Mouse (Mus musculus) midbrain, postnatal 0 days (tissue): Measurements from ENCODE around the gene Rpl19. TPM values are rescaled to one million over a fixed set of nuclear protein-coding genes. Genes with fewer than 3 reads are reported as not detected.
A peak's percentile ranks its signal among the peaks of the same experiment; 100 is the strongest.

Source experiments
- ATAC-seq: fragments of 200-750 bp; cut with Nextera tagmentation; 2 replicates; pipeline ENCODE4 v1.8.0; 2017; ENCODE audit warnings: moderate number of reproducible peaks, mild to moderate bottlenecking, moderate TSS enrichment, moderate library complexity; ENCODE audit not compliant: low FRiP score
- DNase-seq: peaks from one replicate; pipeline ENCODE4 v3.0.0-alpha.2; 2015; ENCODE audit warnings: low spot score
- H3K27ac ChIP-seq: fragments of 300-500 bp; sonication (generic); 2 replicates; pipeline ENCODE4 v1.5.1; 2014; ENCODE audit warnings: low read depth, mild to moderate bottlenecking, low read length, mixed read lengths
- H3K27me3 ChIP-seq: fragments of 300-500 bp; sonication (generic); 2 replicates; pipeline ENCODE4 v1.6.1; 2014; ENCODE audit warnings: low read length, control low read depth, mixed read lengths; ENCODE audit not compliant: insufficient read depth
- H3K36me3 ChIP-seq: fragments of 300-500 bp; sonication (generic); 2 replicates; pipeline ENCODE4 v1.6.1; 2014; ENCODE audit warnings: low read length, control low read depth, mixed read lengths; ENCODE audit not compliant: insufficient read depth
- H3K4me1 ChIP-seq: fragments of 300-500 bp; sonication (generic); 2 replicates; pipeline ENCODE4 v1.6.1; 2014; ENCODE audit warnings: mild to moderate bottlenecking, control low read depth, antibody characterized with exemption, low read length, mixed read lengths; ENCODE audit not compliant: insufficient read depth
- H3K4me2 ChIP-seq: fragments of 300-500 bp; sonication (generic); 2 replicates; pipeline ENCODE4 v1.6.1; 2014; ENCODE audit warnings: low read depth, mild to moderate bottlenecking, low read length, mixed read lengths; ENCODE audit not compliant: poor library complexity, severe bottlenecking
- H3K4me3 ChIP-seq: fragments of 300-500 bp; sonication (generic); 2 replicates; pipeline ENCODE4 v1.5.1; 2014; ENCODE audit warnings: low read depth, mild to moderate bottlenecking, low read length, moderate library complexity
- H3K9ac ChIP-seq: fragments of 300-500 bp; sonication (generic); replicated peaks from 2 replicates; pipeline ENCODE4 v1.6.1; 2014; ENCODE audit warnings: mild to moderate bottlenecking, low read length, moderate library complexity, mixed read lengths; ENCODE audit not compliant: poor library complexity, severe bottlenecking
- H3K9me3 ChIP-seq: fragments of 300-500 bp; sonication (generic); 2 replicates; pipeline ENCODE4 v1.6.1; 2016; ENCODE audit warnings: low read length, control low read depth
- CTCF ChIP-seq: IDR thresholded peaks from 2 replicates; pipeline ENCODE4 v1.5.1; 2016; ENCODE audit warnings: antibody characterized with exemption, mild to moderate bottlenecking
- WGBS: fragments of 180-500 bp; shearing (Covaris S2); extraction: QIAGEN DNeasy Blood & Tissue Kit; methylation state at CpG from one replicate; pipeline ENCODE4 v1.1.7; 2014; 5-methylcytosine and 5-hydroxymethylcytosine counted together
- polyA plus RNA-seq: library from polyadenylated mRNA; unstranded; fragments of >200 nt; fragmentation: Nextera tagmentation; extraction: Ambion mirVana; gene quantifications from 2 replicates; pipeline ENCODE4 v1.2.1, GENCODE M21; 2015
- total RNA-seq: library from RNA; depleted of rRNA; stranded (reverse); fragments of >200 nt; gene quantifications from 2 replicates; pipeline ENCODE4 v1.2.3, GENCODE M21; 2014

Rpl19 gene
- total and polyA plus RNA-seq, 2 experiments from 2014 or later = 591 to 686 TPM

DNA sequence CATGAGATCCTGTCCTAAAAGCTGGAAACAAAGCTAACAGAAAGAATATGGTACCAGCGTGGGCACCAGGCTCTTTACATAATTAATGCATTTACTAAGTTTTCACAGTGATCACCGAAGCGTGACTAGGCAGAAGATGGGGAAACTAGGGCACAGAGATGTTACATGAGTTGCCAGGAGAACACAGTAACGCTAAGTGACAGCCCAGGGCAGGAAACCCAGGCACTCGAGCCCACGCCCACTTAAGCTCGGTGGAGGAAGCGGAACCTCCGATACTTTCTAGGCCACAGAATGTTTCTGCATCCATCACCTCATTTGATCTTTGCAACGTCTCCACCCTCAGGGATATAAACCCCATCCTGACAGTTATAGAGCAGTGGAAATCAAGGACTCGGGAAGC, 18.4 kb upstream of the Rpl19 start:
- DNase-seq (no peak), ATAC-seq (no peak)
- TF ChIP-seq CTCF = no peak
- Histone ChIP-seq H3K4me1 (no peaks in the 10 kb centered on the region), H3K27ac (no peak overlapping the region), H3K4me3 (no peak overlapping the region), H3K9me3 (no peaks in the 10 kb centered on the region), H3K9ac (no peak overlapping the region), H3K4me2 (no peak overlapping the region), H3K36me3 (peaks cover 67% of the 10 kb centered on the region), H3K27me3 (no peaks in the 10 kb centered on the region)
- 84% methylated on average over 11 of the region's 11 CpGs for WGBS

DNA sequence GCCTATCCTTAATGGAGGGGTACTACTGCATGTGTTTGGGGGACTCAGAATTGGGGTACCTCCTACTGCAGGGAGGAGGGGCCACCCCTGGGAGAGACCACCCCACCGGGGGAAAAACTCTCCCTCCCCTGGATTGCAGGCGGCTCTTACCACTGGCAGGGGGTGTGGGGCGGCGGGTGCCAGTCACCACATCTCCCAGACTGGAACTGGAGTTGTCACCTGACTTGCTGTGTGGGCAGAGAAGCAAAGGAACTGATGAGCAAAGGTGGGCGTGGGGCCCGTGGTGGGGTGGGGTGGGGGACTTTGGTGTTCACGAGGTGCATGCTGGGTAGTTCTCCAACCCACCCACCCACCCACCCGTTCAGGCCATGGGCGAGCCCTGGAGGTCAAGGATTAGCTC, 14.8 kb upstream of the Rpl19 start:
- Histone ChIP-seq H3K9ac (no peak overlapping the region), H3K9me3 (no peaks in the 10 kb centered on the region), H3K4me1 (no peaks in the 10 kb centered on the region), H3K27me3 (no peaks in the 10 kb centered on the region), H3K4me2 (no peak overlapping the region), H3K36me3 (peaks cover 68% of the 10 kb centered on the region), H3K27ac (no peak overlapping the region), H3K4me3 (no peak overlapping the region)
- no peak for ATAC-seq
- WGBS = 59% methylated on average over 4 of the region's 9 CpGs
- TF ChIP-seq CTCF = no peak
- no peak for DNase-seq

DNA sequence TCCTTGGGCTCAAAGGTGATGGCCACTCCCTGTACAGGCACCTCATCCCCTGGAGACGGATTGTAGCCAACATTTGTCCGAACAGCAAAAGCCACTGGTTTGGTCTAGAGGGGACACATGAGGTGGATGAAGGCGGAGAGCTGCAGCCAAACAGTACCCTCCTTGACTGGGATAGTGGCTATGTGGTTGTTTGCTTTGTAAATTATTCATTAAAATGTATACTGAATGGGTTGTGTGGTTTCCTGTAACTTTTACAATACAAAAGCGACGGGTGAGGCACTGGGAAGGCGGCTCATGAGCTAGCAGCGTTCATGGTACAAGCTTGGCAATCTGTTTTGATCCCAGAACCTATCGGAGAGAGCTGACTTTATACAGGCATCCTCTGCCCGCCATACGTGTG, 13.7 kb upstream of the Rpl19 start:
- H3K27me3 ChIP-seq = no peaks in the 10 kb centered on the region
- DNase-seq (no peak), ATAC-seq (no peak)
- 87% methylated on average over 10 of the region's 10 CpGs for WGBS
- no peak overlapping the region for H3K4me3 ChIP-seq
- no peak overlapping the region for H3K4me2 ChIP-seq
- H3K36me3 ChIP-seq = peaks cover 71% of the 10 kb centered on the region
- no peaks in the 10 kb centered on the region for H3K9me3 ChIP-seq
- H3K4me1 ChIP-seq = no peaks in the 10 kb centered on the region
- H3K9ac ChIP-seq = no peak overlapping the region
- no peak for TF ChIP-seq CTCF
- no peak overlapping the region for H3K27ac ChIP-seq

DNA sequence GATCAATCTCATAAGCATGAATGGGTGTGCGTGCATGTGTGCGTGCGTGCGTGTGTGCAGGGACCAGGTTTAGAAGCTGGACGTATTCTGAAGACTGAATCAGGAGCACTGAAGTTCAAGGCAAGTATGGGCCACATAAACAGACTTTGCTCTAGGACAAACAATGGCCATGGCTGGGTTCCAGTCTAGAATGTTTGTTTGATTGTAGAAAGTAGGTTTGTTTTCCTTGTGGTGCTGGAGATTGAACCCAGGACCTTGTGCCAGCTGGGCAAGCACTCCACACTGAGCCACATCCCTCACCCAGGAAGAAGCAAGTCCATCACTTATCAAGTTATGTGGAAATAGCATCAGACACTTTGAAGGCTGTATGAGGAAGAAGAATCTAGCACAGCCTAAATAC, 10.3 kb upstream of the Rpl19 start:
- H3K36me3 ChIP-seq = peaks cover 51% of the 10 kb centered on the region
- H3K27me3 ChIP-seq = no peaks in the 10 kb centered on the region
- H3K9ac ChIP-seq = no peak overlapping the region
- DNase-seq (no peak), ATAC-seq (no peak)
- no peak overlapping the region for H3K4me3 ChIP-seq
- H3K4me2 ChIP-seq = no peak overlapping the region
- no peak overlapping the region for H3K27ac ChIP-seq
- TF ChIP-seq CTCF = no peak
- peaks cover 15% of the 10 kb centered on the region; the same call in 1 of the 2 replicates for H3K4me1 ChIP-seq
- no peaks in the 10 kb centered on the region for H3K9me3 ChIP-seq
- 93% methylated on average over 5 of the region's 5 CpGs for WGBS

DNA sequence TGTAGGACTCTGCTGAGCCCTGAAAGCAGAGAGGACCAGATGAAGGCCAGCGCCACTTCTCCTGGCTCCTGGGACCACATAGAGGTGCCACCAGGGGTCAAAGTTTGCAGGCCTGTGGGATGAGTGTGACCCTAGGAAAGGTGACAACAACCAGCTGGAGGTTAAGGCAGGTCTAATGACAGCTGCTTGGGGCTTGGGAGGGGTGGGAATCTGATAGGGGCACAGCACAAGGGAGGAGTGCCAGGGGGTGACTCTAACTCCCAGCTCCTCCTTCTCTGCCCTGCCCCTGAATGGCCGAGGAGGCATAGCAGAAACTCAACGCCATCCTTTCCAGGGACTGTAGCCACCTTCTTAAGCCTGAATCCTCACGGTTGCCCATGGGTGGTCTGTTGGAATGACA, 9.7 kb upstream of the Rpl19 start:
- no peak overlapping the region for H3K4me3 ChIP-seq
- no peak overlapping the region for H3K4me2 ChIP-seq
- no peak overlapping the region for H3K9ac ChIP-seq
- H3K4me1 ChIP-seq = peaks cover 15% of the 10 kb centered on the region; the same call in 1 of the 2 replicates
- no peak for ATAC-seq
- H3K36me3 ChIP-seq = peaks cover 46% of the 10 kb centered on the region
- H3K9me3 ChIP-seq = no peaks in the 10 kb centered on the region
- H3K27me3 ChIP-seq = no peaks in the 10 kb centered on the region
- DNase-seq = no peak
- H3K27ac ChIP-seq = no peak overlapping the region
- WGBS = 65% methylated on average over 4 of the region's 4 CpGs
- TF ChIP-seq CTCF = no peak

DNA sequence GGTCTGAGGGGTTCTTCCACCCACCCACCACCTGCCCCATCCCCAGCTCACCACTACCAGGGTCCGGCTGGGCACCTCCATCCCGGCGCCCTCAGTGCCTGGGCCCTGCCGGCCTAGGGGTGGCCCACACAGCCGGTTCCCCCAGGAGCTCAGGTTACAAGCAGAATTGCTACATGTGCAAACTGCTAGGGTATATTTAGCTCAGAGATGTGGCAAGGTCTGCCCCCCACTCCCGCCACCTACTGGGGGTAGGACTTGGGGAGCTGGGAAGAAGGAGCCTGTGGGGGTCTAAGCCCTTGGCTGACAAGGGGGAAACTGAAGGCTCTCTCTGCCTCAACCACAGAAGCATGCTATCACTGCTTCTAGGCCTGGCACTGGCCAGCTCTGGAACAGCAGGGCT, 8.3 kb upstream of the Rpl19 start:
- TF ChIP-seq CTCF = 0 out of 2 replicates have a peak, but pooled peaks have one; percentile 1
- peaks cover 38% of the 10 kb centered on the region for H3K36me3 ChIP-seq
- ATAC-seq (no peak), DNase-seq (no peak)
- H3K27me3 ChIP-seq = no peaks in the 10 kb centered on the region
- 65% methylated on average over 6 of the region's 6 CpGs for WGBS
- H3K9ac ChIP-seq = peak overlapping the region; percentile 24; the same call in 1 of the 2 replicates
- no peak overlapping the region for H3K27ac ChIP-seq
- H3K4me3 ChIP-seq = no peak overlapping the region
- H3K4me2 ChIP-seq = no peak overlapping the region
- peaks cover 16% of the 10 kb centered on the region; the same call in 1 of the 2 replicates for H3K4me1 ChIP-seq
- H3K9me3 ChIP-seq = no peaks in the 10 kb centered on the region
